Mouse (Mus musculus): ENCODE measurements around the gene Ghr. TPM values are rescaled to one million over a fixed set of nuclear protein-coding genes. Genes with fewer than 3 reads are reported as not detected.

The Ghr gene
- total and polyA plus RNA-seq, 2 experiments from 2014 or later: 7.9 to 11.8 TPM

DNA sequence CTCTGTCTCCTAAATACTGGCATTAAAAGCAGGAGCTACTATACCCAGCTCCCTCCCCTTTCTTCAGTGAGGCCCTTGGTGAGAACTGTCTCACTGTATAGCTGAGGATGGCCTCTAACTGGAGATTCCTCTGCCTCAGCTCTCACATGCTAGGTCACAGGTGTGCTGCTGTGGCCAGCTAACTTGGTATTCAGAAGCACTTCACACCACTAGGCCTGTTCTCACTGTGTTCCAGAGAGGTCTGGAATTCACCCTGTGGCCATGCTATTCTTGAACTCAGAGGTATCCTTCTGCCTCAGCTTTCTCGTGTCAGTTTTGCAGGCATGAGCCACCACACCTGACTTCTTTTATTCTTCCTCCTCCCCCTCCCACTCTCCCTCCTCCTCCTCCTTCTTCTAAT, 310.1 kb downstream of the Ghr start:
- Histone ChIP-seq H3K27ac (ENCODE audit: low read depth, low read length) (no peak overlapping the region), H3K36me3 (ENCODE audit: insufficient read depth, low read length) (no peaks in the 10 kb centered on the region), H3K4me3 (ENCODE audit: low read depth, low read length) (no peak overlapping the region), H3K4me1 (ENCODE audit: insufficient read depth, low read length) (0 out of 2 replicates have a peak, but pooled peaks cover 3% of the 10 kb centered on the region), H3K4me2 (ENCODE audit: low read depth, low read length, poor library complexity, severe bottlenecking) (peak overlapping the region; percentile 16; the same call in 1 of the 2 replicates), H3K27me3 (ENCODE audit: insufficient read depth, low read length) (no peaks in the 10 kb centered on the region), H3K9ac (replicated peaks; ENCODE audit: low read length, poor library complexity, severe bottlenecking) (no peak overlapping the region), H3K9me3 (ENCODE audit: low read length) (no peaks in the 10 kb centered on the region)
- DNase-seq (ENCODE audit: low spot score): no peak
- 73% methylated on average over 1 of the region's 1 CpGs for WGBS
- ATAC-seq (ENCODE audit: low FRiP score): no peak
- TF ChIP-seq CTCF (IDR thresholded peaks at IDR 0.05): no peak

GRCm38 (mm10) chr15:3271216-3271615, 312.1 kb downstream of the Ghr start:
- Histone ChIP-seq H3K9ac (replicated peaks; ENCODE audit: low read length, poor library complexity, severe bottlenecking) (no peak overlapping the region), H3K4me1 (ENCODE audit: insufficient read depth, low read length) (0 out of 2 replicates have a peak, but pooled peaks cover 3% of the 10 kb centered on the region), H3K36me3 (ENCODE audit: insufficient read depth, low read length) (no peaks in the 10 kb centered on the region), H3K27ac (ENCODE audit: low read depth, low read length) (no peak overlapping the region), H3K4me2 (ENCODE audit: low read depth, low read length, poor library complexity, severe bottlenecking) (peak overlapping the region; percentile 32; the same call in 1 of the 2 replicates), H3K9me3 (ENCODE audit: low read length) (no peaks in the 10 kb centered on the region), H3K4me3 (ENCODE audit: low read depth, low read length) (peak overlapping the region; percentile 29), H3K27me3 (ENCODE audit: insufficient read depth, low read length) (no peaks in the 10 kb centered on the region)
- DNase-seq (ENCODE audit: low spot score) (no peak), ATAC-seq (ENCODE audit: low FRiP score) (no peak)
- 52% methylated on average over 6 of the region's 6 CpGs for WGBS
- TF ChIP-seq CTCF (IDR thresholded peaks at IDR 0.05): no peak

DNA sequence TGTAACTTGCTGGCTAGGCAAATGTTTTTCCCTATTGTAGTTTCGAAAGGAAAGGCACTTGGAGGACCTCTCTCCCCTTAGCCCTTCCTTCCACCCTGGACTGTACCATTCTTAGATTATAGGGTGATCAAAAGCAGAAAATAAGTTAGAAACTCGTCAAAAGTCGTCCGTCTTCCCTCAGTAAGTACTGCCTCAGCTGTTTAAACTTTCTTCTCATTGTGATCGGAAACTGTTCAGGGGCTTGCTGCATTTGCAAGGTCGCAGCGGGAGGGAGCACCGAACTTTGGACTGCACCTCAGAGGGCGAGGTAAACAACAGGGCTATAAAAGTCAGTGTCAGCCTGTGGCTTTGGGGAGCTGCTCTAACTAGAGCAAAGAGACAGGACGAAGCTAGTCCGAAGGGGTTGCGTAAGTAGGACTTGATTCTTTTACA, 312.6 kb downstream of the Ghr start:
- no peaks in the 10 kb centered on the region for H3K9me3 ChIP-seq (ENCODE audit: low read length)
- WGBS: 5% methylated on average over 12 of the region's 12 CpGs
- H3K4me3 ChIP-seq (ENCODE audit: low read depth, low read length): peak overlapping the region; percentile 29
- DNase-seq (ENCODE audit: low spot score) (peak; percentile 48), ATAC-seq (ENCODE audit: low FRiP score) (no peak)
- peak overlapping the region; percentile 32; the same call in 1 of the 2 replicates for H3K27ac ChIP-seq (ENCODE audit: low read depth, low read length)
- H3K36me3 ChIP-seq (ENCODE audit: insufficient read depth, low read length): no peaks in the 10 kb centered on the region
- H3K4me1 ChIP-seq (ENCODE audit: insufficient read depth, low read length): 0 out of 2 replicates have a peak, but pooled peaks cover 3% of the 10 kb centered on the region
- TF ChIP-seq CTCF (IDR thresholded peaks at IDR 0.05): no peak
- 0 out of 2 replicates have a peak overlapping the region, but pooled peaks have one; percentile 20 for H3K9ac ChIP-seq (replicated peaks; ENCODE audit: low read length, poor library complexity, severe bottlenecking)
- H3K27me3 ChIP-seq (ENCODE audit: insufficient read depth, low read length): no peaks in the 10 kb centered on the region
- peak overlapping the region; percentile 44 for H3K4me2 ChIP-seq (ENCODE audit: low read depth, low read length, poor library complexity, severe bottlenecking)

DNA sequence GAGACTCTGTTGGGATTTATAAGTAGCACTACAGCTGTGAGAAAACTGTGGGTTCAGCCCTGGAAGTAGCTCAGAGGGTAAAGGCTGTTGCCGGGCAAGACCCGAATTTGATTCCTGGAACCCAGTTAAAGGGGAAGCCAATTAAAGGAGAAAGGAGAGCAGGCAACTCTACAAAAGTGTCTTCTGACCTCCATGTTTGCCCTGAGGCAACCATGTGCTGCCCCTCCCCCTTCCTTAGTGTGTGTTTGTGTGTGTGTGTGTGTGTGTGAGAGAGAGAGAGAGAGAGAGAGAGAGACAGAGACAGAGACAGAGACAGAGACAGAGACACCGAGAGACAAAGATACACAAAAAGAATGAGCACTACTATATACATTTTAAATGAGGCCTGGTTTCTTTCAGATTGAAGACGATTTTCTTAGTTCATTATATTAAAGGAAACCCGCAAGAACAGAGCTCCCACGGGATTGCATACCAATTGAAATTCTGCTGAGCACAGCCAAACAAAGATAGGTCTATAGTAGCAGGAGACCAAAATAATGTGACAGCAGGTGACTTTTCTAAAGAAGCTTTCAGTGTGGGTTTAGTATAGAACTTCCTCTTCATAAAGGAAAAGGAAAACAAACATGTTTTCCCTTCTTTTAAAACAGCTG, 313.2 kb downstream of the Ghr start:
- Histone ChIP-seq H3K27me3 (ENCODE audit: insufficient read depth, low read length) (no peaks in the 10 kb centered on the region), H3K9ac (replicated peaks; ENCODE audit: low read length, poor library complexity, severe bottlenecking) (no peak overlapping the region), H3K4me2 (ENCODE audit: low read depth, low read length, poor library complexity, severe bottlenecking) (peak overlapping the region; percentile 44), H3K4me1 (ENCODE audit: insufficient read depth, low read length) (0 out of 2 replicates have a peak, but pooled peaks cover 3% of the 10 kb centered on the region), H3K27ac (ENCODE audit: low read depth, low read length) (peak overlapping the region; percentile 32; the same call in 1 of the 2 replicates), H3K9me3 (ENCODE audit: low read length) (no peaks in the 10 kb centered on the region), H3K4me3 (ENCODE audit: low read depth, low read length) (peak overlapping the region; percentile 29), H3K36me3 (ENCODE audit: insufficient read depth, low read length) (no peaks in the 10 kb centered on the region)
- DNase-seq (ENCODE audit: low spot score) (peak; percentile 59), ATAC-seq (ENCODE audit: low FRiP score) (no peak)
- 18% methylated on average over 6 of the region's 6 CpGs for WGBS
- no peak for TF ChIP-seq CTCF (IDR thresholded peaks at IDR 0.05)

DNA sequence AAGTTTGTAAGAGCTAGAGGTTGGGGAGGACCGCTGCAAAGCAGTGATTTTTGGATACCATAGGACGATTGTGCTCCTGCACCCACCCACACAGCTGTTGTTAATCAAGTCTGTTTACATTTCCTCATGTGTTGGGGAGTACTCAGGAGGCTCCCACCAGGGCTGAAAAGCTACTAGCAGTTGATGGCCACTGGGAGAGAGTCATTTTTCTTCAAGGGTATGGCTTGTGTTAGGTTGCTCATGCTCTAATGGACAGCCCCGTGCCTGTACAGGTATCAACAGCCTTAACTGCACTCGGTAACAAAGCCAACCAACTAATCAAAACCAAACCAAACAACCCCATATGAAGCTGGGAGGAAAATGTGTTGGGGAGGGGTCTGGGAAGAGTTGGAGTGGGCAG, 313.8 kb downstream of the Ghr start:
- 84% methylated on average over 4 of the region's 4 CpGs for WGBS
- no peaks in the 10 kb centered on the region for H3K27me3 ChIP-seq (ENCODE audit: insufficient read depth, low read length)
- ATAC-seq (ENCODE audit: low FRiP score): no peak
- 0 out of 2 replicates have a peak, but pooled peaks cover 3% of the 10 kb centered on the region for H3K4me1 ChIP-seq (ENCODE audit: insufficient read depth, low read length)
- no peak overlapping the region for H3K4me3 ChIP-seq (ENCODE audit: low read depth, low read length)
- no peak overlapping the region for H3K9ac ChIP-seq (replicated peaks; ENCODE audit: low read length, poor library complexity, severe bottlenecking)
- DNase-seq (ENCODE audit: low spot score): no peak
- no peak overlapping the region for H3K4me2 ChIP-seq (ENCODE audit: low read depth, low read length, poor library complexity, severe bottlenecking)
- no peak overlapping the region for H3K27ac ChIP-seq (ENCODE audit: low read depth, low read length)
- H3K9me3 ChIP-seq (ENCODE audit: low read length): no peaks in the 10 kb centered on the region
- TF ChIP-seq CTCF (IDR thresholded peaks at IDR 0.05): no peak
- H3K36me3 ChIP-seq (ENCODE audit: insufficient read depth, low read length): no peaks in the 10 kb centered on the region

DNA sequence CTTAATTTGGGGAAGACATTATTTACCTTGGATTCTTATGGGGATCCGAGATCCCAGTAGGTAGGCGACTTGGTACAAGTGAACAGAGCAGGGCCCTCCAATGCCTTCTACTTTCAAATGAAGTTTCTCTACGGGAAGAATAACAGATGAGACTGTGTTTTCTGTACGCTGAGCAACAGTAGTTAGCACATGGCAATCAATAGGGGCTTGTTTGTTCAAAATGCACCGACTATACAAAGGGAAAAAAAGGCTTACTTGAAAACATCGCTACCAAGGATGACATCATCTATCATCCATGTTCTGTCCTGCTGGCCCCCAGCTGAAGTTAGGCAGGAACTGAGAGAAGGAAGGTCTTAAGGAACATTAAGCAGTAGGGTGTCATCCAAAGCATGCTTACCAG, 315.0 kb downstream of the Ghr start, which contains the start of gene Selenop:
TSS of gene Selenop (plus strand) at position 301 of the 400 bp plus-strand sequence.
- H3K27ac ChIP-seq (ENCODE audit: low read depth, low read length): no peak within 1 kb of the TSS
- ATAC-seq (ENCODE audit: low FRiP score) (no peak), DNase-seq (ENCODE audit: low spot score) (no peak)
- TF ChIP-seq CTCF (IDR thresholded peaks at IDR 0.05): no peak
- H3K4me3 ChIP-seq (ENCODE audit: low read depth, low read length): no peak within 1 kb of the TSS
- H3K36me3 ChIP-seq (ENCODE audit: insufficient read depth, low read length): no peaks in the 10 kb centered on the region
- no peak within 1 kb of the TSS for H3K9ac ChIP-seq (replicated peaks; ENCODE audit: low read length, poor library complexity, severe bottlenecking)
- H3K9me3 ChIP-seq (ENCODE audit: low read length): no peaks in the 10 kb centered on the region
- H3K4me1 ChIP-seq (ENCODE audit: insufficient read depth, low read length): 0 out of 2 replicates have a peak, but pooled peaks cover 3% of the 10 kb centered on the region
- H3K27me3 ChIP-seq (ENCODE audit: insufficient read depth, low read length): no peaks in the 10 kb centered on the region
- H3K4me2 ChIP-seq (ENCODE audit: low read depth, low read length, poor library complexity, severe bottlenecking): no peak within 1 kb of the TSS
- 83% methylated on average over 6 of the region's 6 CpGs for WGBS

All from midbrain, postnatal 0 days (tissue).